Mouse (Mus musculus) liver, embryonic 11.5 days (tissue): ENCODE measurements at regions not wholly inside any gene's neighbourhood (a gene's known extent, or its start where the extent isn't known, plus 50 kb on each side); places are given as distances from the start of the nearest gene placed in this dataset.

Experiments
- ATAC-seq: fragments of 200-750 bp; cut with Nextera tagmentation; replicated peaks from 2 replicates; pipeline ENCODE4 v1.8.0; 2017; ENCODE audit warnings: moderate number of reproducible peaks, mild to moderate bottlenecking, moderate TSS enrichment, moderate library complexity; ENCODE audit not compliant: low FRiP score
- DNase-seq: peaks from one replicate; pipeline ENCODE4 v3.0.0-alpha.2; 2017; ENCODE audit warnings: low spot score
- H3K27ac ChIP-seq: fragments of 300-500 bp; sonication (generic); 2 replicates; pipeline ENCODE4 v1.5.1; 2014; ENCODE audit warnings: mild to moderate bottlenecking, low read depth, low read length, control low read depth
- H3K27me3 ChIP-seq: fragments of 300-500 bp; sonication (generic); replicated peaks from 2 replicates; pipeline ENCODE4 v1.6.1; 2014; ENCODE audit warnings: low read length, mixed read lengths; ENCODE audit not compliant: control insufficient read depth, insufficient read depth
- H3K36me3 ChIP-seq: fragments of 300-500 bp; sonication (generic); 2 replicates; pipeline ENCODE4 v1.6.1; 2014; ENCODE audit warnings: mild to moderate bottlenecking, low read length, moderate library complexity, mixed read lengths; ENCODE audit not compliant: control insufficient read depth, insufficient read depth
- H3K4me1 ChIP-seq: fragments of 300-500 bp; sonication (generic); replicated peaks from 2 replicates; pipeline ENCODE4 v1.6.1; 2014; ENCODE audit warnings: low read length, mixed read lengths; ENCODE audit not compliant: control insufficient read depth, insufficient read depth
- H3K4me2 ChIP-seq: fragments of 300-500 bp; sonication (generic); 2 replicates; pipeline ENCODE4 v1.6.1; 2014; ENCODE audit warnings: mild to moderate bottlenecking, control low read depth, moderate library complexity
- H3K4me3 ChIP-seq: fragments of 300-500 bp; sonication (generic); 2 replicates; pipeline ENCODE4 v1.5.1; 2014; ENCODE audit warnings: low read depth, low read length, control low read depth
- H3K9ac ChIP-seq: fragments of 300-500 bp; sonication (generic); 2 replicates; pipeline ENCODE4 v1.6.1; 2014; ENCODE audit warnings: low read depth, low read length, control low read depth
- H3K9me3 ChIP-seq: fragments of 300-500 bp; sonication (generic); 2 replicates; pipeline ENCODE4 v1.6.1; 2016; ENCODE audit warnings: low read length, inconsistent platforms, mixed read lengths; ENCODE audit not compliant: control insufficient read depth
- WGBS: fragments of 180-500 bp; shearing (Covaris S2); extraction: QIAGEN DNeasy Blood & Tissue Kit; methylation state at CpG from one replicate; pipeline ENCODE4 v1.1.7; 2014; 5-methylcytosine and 5-hydroxymethylcytosine counted together

DNA sequence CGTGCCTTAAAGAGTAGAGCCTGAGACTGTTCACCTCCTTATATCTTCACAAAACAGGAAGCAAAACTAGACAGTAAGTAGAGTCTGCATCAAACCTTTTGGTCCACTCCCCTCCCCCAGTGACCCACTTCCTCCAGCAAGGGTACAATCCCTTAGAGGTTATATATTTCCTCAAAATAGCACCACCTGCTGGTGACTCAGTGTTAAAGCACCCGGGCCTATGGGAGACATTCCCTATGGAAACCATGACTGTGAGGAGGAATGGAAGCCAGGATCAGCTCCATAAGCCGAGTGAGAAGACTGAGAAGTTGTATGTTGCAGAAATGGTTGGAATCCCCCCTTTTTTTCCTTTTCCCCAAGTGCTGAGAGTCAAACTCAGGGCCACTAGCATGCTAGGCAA, 66.5 kb upstream of the 4931429L15Rik start:
- 86% methylated on average over 3 of the region's 3 CpGs for WGBS
- Histone ChIP-seq H3K9me3 (no peaks in the 10 kb centered on the region), H3K9ac (no peak overlapping the region)

DNA sequence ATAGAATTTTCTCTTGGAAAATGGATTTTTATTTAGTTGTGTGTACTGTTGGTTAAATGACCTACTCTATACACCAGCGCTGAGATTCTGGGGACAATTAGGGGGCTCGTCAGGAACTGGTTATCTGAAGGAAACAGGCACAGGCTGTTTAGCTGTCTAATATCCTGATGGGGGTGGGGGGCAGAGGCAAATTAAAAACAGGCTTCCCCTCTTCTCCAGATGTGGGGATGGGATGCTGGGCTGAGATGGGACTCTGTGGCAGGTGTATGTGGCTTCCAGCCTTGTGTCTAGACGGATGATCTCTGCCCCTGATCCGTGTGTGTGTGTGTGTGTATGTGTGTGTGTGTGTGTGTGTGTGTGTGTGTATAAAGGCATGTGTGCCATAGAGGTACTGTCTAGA, 61.6 kb upstream of the 4931429L15Rik start:
- no peak for DNase-seq
- 29% methylated on average over 4 of the region's 4 CpGs for WGBS

More for the DNA sequence above, 66.5 kb upstream of the 4931429L15Rik start:
- no peak overlapping the region for H3K4me3 ChIP-seq
- H3K4me1 ChIP-seq: no peaks in the 10 kb centered on the region; the same call in 1 of the 2 replicates
- H3K36me3 ChIP-seq: no peaks in the 10 kb centered on the region
- ATAC-seq (no peak), DNase-seq (no peak)
- H3K4me2 ChIP-seq: no peak overlapping the region
- no peak overlapping the region for H3K27ac ChIP-seq
- peaks cover 2% of the 10 kb centered on the region; the same call in 1 of the 2 replicates for H3K27me3 ChIP-seq

DNA sequence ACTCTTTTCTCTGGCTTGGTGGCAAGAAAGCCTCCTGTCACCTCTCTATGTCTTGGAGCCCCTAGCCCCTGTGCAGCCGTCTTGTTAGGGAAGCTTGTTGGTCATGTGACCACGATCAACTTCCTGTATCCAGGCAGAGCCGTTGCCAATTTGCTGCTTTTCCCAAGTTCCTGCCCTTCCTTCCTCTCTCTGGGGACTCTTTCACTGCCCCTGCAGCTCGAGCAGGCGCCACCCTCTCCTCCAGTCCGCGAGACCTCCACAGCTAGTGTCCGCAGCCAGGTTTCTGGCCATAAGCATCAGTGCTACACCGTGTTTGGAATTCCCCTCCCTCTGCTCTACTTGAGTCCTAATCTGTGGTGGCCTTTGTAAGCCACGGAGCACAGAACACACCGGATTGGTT, 59.7 kb upstream of the 4931429L15Rik start:
- Histone ChIP-seq H3K4me1 (no peaks in the 10 kb centered on the region), H3K4me2 (no peak overlapping the region), H3K9ac (no peak overlapping the region), H3K9me3 (no peaks in the 10 kb centered on the region), H3K4me3 (no peak overlapping the region), H3K27me3 (no peaks in the 10 kb centered on the region), H3K27ac (no peak overlapping the region), H3K36me3 (no peaks in the 10 kb centered on the region)
- DNase-seq (no peak), ATAC-seq (no peak)
- WGBS: 55% methylated on average over 11 of the region's 11 CpGs

More for the DNA sequence above, 61.6 kb upstream of the 4931429L15Rik start:
- Histone ChIP-seq H3K27me3 (no peaks in the 10 kb centered on the region), H3K27ac (no peak overlapping the region), H3K9ac (no peak overlapping the region), H3K4me1 (no peaks in the 10 kb centered on the region), H3K36me3 (no peaks in the 10 kb centered on the region), H3K4me3 (no peak overlapping the region), H3K9me3 (no peaks in the 10 kb centered on the region), H3K4me2 (no peak overlapping the region)
- ATAC-seq: no peak

DNA sequence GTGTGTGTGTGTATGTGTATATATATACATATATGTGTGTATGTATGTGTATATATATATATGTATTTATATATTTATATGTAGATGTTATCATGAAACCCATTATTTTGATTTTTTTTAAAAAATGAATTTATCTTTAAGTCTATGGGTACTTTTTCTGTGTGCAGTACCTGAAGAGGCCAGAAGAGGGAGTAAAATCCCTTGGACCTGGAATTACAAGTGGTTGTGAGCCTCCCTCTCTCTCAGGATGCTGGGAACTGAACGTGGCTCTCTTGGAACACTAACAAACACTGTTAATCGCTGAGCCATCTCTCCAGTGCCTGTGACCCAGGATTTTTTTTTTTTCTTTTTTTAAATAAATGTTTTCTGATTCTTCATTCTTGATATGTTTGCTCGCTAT, 58.6 kb upstream of the 4931429L15Rik start:
- Histone ChIP-seq H3K4me1 (no peaks in the 10 kb centered on the region), H3K36me3 (no peaks in the 10 kb centered on the region)

More for the DNA sequence above, 58.6 kb upstream of the 4931429L15Rik start:
- no peaks in the 10 kb centered on the region for H3K27me3 ChIP-seq
- no peak overlapping the region for H3K4me3 ChIP-seq
- ATAC-seq (no peak), DNase-seq (no peak)
- no peak overlapping the region for H3K4me2 ChIP-seq
- H3K27ac ChIP-seq: no peak overlapping the region
- H3K9ac ChIP-seq: no peak overlapping the region
- no peaks in the 10 kb centered on the region for H3K9me3 ChIP-seq
- WGBS: 66% methylated on average over 3 of the region's 3 CpGs
